Mouse (Mus musculus): ENCODE measurements around the gene Timm13.

Timm13 gene

GRCm38 (mm10) chr10:80932700-80933420 is 32.1 kb upstream of the Timm13 start:
- DNase-seq (ENCODE audit: low read depth, low spot score), result peak; percentile 59

- DNase-seq (ENCODE audit: low read depth, low spot score), result peak; percentile 73
These were observed 31.4 kb upstream of the Timm13 start for GRCm38 (mm10) chr10:80932206-80932605.

GRCm38 (mm10) chr10:80931695-80932094 is 30.9 kb upstream of the Timm13 start:
- DNase-seq (ENCODE audit: low read depth, low spot score), result peak; percentile 45

GRCm38 (mm10) chr10:80931153-80931671 is 30.4 kb upstream of the Timm13 start:
- DNase-seq (ENCODE audit: low read depth, low spot score), result peak; percentile 48

- DNase-seq (ENCODE audit: low read depth, low spot score), result peak; percentile 84
These were observed 29.8 kb upstream of the Timm13 start for GRCm38 (mm10) chr10:80930361-80931152.

- DNase-seq (ENCODE audit: low read depth, low spot score), result peak; percentile 99
These were observed 28.8 kb upstream of the Timm13 start, which contains the start of gene Gadd45b for GRCm38 (mm10) chr10:80929299-80930226. TSS of gene Gadd45b (plus strand) at chr10:80930073.

- DNase-seq (ENCODE audit: low read depth, low spot score), result peak; percentile 96
These were observed 28.0 kb upstream of the Timm13 start for GRCm38 (mm10) chr10:80928586-80929298.

GRCm38 (mm10) chr10:80925472-80925871 is 24.7 kb upstream of the Timm13 start:
- DNase-seq (ENCODE audit: low read depth, low spot score), result no peak

GRCm38 (mm10) chr10:80921923-80922322 is 21.2 kb upstream of the Timm13 start:
- no peak for DNase-seq (ENCODE audit: low read depth, low spot score)

- peak; percentile 74 for DNase-seq (ENCODE audit: low read depth, low spot score)
These were observed 17.1 kb upstream of the Timm13 start, which contains the start of gene Lmnb2 for GRCm38 (mm10) chr10:80917779-80918434. TSS of gene Lmnb2 (minus strand) at chr10:80918245.

GRCm38 (mm10) chr10:80917336-80917778 is 16.6 kb upstream of the Timm13 start:
- peak; percentile 50 for DNase-seq (ENCODE audit: low read depth, low spot score)

- DNase-seq (ENCODE audit: low read depth, low spot score), result no peak
These were observed 15.0 kb upstream of the Timm13 start for GRCm38 (mm10) chr10:80915736-80916135.

- DNase-seq (ENCODE audit: low read depth, low spot score), result no peak
These were observed 14.5 kb upstream of the Timm13 start for GRCm38 (mm10) chr10:80915260-80915659.

- no peak for DNase-seq (ENCODE audit: low read depth, low spot score)
These were observed 13.5 kb upstream of the Timm13 start for GRCm38 (mm10) chr10:80914253-80914656.

GRCm38 (mm10) chr10:80913364-80914011 is 12.7 kb upstream of the Timm13 start:
- DNase-seq (ENCODE audit: low read depth, low spot score), result no peak

GRCm38 (mm10) chr10:80911891-80912290 is 11.1 kb upstream of the Timm13 start:
- no peak for DNase-seq (ENCODE audit: low read depth, low spot score)

GRCm38 (mm10) chr10:80911354-80911753 is 10.6 kb upstream of the Timm13 start:
- DNase-seq (ENCODE audit: low read depth, low spot score), result no peak

- no peak for DNase-seq (ENCODE audit: low read depth, low spot score)
These were observed 8.8 kb upstream of the Timm13 start for GRCm38 (mm10) chr10:80909375-80910162.

GRCm38 (mm10) chr10:80904709-80905108 is 3.9 kb upstream of the Timm13 start:
- DNase-seq (ENCODE audit: low read depth, low spot score), result no peak

Measured in CD4-positive, CD25-positive, alpha-beta regulatory T cell, adult 2 months (primary cell).